Mouse (Mus musculus): ENCODE data around the gene Kdm5a. TPM values are rescaled to one million over a fixed set of nuclear protein-coding genes. Genes with fewer than 3 reads are reported as not detected.

Kdm5a gene
- polyA plus RNA-seq (2015; fragmentation: Nextera tagmentation; extraction: Ambion mirVana) = 28.8 and 29.4 TPM in 2 replicates

DNA sequence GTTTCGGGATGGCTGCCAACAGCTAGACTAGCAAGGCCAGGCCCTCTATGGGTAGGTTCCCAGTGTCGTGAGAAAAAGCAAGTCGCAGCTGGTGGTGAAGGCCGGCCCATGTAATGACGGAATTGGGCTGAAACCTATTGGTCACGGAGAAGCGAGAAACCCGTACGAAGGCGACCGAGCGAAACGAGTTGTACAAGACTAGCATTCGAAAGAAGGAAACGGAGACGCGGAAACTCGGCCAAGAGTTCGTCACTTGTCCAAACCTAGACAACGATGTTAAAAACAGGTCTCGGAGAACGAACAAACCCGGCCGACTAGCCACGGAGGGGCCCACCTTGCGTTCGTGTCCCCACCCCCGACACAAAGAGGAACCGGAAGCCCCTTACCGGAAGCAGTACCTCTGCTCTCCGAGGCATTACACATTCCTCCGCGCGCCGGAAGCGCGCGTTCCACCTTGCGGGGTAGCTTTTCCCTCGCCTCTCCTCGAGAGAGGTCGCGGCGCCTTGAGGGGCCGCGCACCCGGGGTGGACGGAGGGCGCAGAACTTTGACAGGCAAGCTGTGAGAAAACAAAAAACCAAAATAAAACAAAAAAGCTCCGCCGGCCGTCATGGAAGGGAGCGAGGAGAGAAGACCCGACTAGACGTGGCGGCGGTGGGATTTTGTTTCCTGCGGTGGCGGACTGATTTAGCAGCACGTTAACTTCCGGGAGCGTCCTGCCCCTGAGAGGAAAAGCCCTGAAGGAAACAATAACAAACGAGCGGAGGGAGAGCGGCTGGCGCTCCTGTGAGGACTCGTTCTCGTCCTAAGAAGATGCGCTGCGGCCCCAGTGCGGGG lies at the start of gene Kdm5a, which contains the start of gene Ccdc77:
Gene Kdm5a (plus strand): TSS at position 437 of the 835 bp plus-strand sequence.
Gene Ccdc77 (minus strand): TSS at position 687 of the 835 bp plus-strand sequence.
- peaks cover 25% of the 10 kb centered on the region for H3K36me3 ChIP-seq
- H3K9ac ChIP-seq = peak within 1 kb of the TSS; percentile 93
- H3K4me3 ChIP-seq = peak within 1 kb of the TSS; percentile 82
- H3K27ac ChIP-seq (replicated peaks) = peak within 1 kb of the TSS; percentile 97
- H3K4me2 ChIP-seq = peak within 1 kb of the TSS; percentile 92
- under 1% methylated on average over 71 of the region's 71 CpGs for WGBS
- peak; percentile 86 for ATAC-seq (ENCODE audit: extremely low read depth, insufficient number of reproducible peaks, low FRiP score, low TSS enrichment)
- H3K4me1 ChIP-seq = peaks cover 22% of the 10 kb centered on the region
- no peaks in the 10 kb centered on the region for H3K9me3 ChIP-seq
- no peaks in the 10 kb centered on the region for H3K27me3 ChIP-seq (replicated peaks)

- H3K9ac ChIP-seq = no peak overlapping the region
- 74% methylated on average over 11 of the region's 11 CpGs for WGBS
- H3K4me2 ChIP-seq = no peak overlapping the region
- no peaks in the 10 kb centered on the region for H3K4me1 ChIP-seq
- no peak overlapping the region for H3K4me3 ChIP-seq
- no peaks in the 10 kb centered on the region for H3K27me3 ChIP-seq (replicated peaks)
- no peak for ATAC-seq (ENCODE audit: extremely low read depth, insufficient number of reproducible peaks, low FRiP score, low TSS enrichment)
- H3K36me3 ChIP-seq = 0 out of 2 replicates have a peak, but pooled peaks cover 2% of the 10 kb centered on the region
- no peak overlapping the region for H3K27ac ChIP-seq (replicated peaks)
- no peaks in the 10 kb centered on the region for H3K9me3 ChIP-seq
Observed at GRCm38 (mm10) chr6:120318303-120318940, 45.5 kb upstream of the Kdm5a start.

DNA sequence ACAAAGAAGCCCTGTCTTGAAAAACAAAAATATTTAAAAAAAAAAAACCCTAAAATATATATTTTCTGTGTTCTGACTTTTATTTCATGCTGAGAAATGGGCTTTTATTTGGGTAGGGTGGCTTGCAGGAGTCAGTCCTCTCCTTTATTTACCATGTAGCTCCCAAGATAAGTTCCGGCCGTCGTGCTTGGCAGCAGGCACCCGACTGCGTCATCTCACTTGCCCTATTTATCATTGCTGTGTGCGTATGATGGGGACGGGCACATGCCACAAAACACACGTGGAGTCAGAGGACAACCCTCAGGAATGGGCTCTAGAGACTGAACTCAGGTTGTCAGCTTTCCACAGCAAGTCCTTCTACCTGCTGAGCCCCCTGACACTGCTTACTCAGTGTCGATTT lies 44.8 kb upstream of the Kdm5a start:
- Histone ChIP-seq H3K4me1 (no peaks in the 10 kb centered on the region), H3K4me3 (no peak overlapping the region), H3K4me2 (no peak overlapping the region), H3K9ac (no peak overlapping the region), H3K36me3 (peaks cover 8% of the 10 kb centered on the region; the same call in 1 of the 2 replicates), H3K27me3 (replicated peaks) (no peaks in the 10 kb centered on the region), H3K9me3 (no peaks in the 10 kb centered on the region), H3K27ac (replicated peaks) (no peak overlapping the region)
- no peak for ATAC-seq (ENCODE audit: extremely low read depth, insufficient number of reproducible peaks, low FRiP score, low TSS enrichment)
- WGBS = 82% methylated on average over 9 of the region's 9 CpGs

DNA sequence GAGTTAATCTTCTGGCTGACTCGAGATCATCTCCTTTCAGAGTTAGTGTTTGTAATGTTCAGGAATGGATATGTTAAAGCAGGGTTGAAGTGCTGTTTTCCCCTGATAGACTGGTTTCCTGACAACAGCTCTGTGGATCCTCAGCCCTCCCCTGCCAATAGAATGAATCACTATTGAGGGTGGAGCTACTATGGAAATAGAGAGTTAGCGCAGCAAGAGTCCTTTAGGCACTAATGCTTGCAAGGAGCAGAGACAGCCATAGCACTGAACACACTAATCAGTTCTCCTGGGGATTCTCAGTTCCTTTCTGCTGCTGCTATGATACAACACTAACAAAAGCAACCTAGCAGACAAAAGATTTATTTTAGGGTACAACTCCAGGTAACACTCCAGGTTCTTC lies 43.6 kb upstream of the Kdm5a start:
- peaks cover 18% of the 10 kb centered on the region for H3K36me3 ChIP-seq
- 45% methylated on average over 2 of the region's 2 CpGs for WGBS
- no peak overlapping the region for H3K9ac ChIP-seq
- no peak overlapping the region for H3K4me2 ChIP-seq
- no peak overlapping the region for H3K27ac ChIP-seq (replicated peaks)
- H3K4me1 ChIP-seq = no peaks in the 10 kb centered on the region
- H3K27me3 ChIP-seq (replicated peaks) = no peaks in the 10 kb centered on the region
- no peak for ATAC-seq (ENCODE audit: extremely low read depth, insufficient number of reproducible peaks, low FRiP score, low TSS enrichment)
- H3K4me3 ChIP-seq = no peak overlapping the region
- no peaks in the 10 kb centered on the region for H3K9me3 ChIP-seq

DNA sequence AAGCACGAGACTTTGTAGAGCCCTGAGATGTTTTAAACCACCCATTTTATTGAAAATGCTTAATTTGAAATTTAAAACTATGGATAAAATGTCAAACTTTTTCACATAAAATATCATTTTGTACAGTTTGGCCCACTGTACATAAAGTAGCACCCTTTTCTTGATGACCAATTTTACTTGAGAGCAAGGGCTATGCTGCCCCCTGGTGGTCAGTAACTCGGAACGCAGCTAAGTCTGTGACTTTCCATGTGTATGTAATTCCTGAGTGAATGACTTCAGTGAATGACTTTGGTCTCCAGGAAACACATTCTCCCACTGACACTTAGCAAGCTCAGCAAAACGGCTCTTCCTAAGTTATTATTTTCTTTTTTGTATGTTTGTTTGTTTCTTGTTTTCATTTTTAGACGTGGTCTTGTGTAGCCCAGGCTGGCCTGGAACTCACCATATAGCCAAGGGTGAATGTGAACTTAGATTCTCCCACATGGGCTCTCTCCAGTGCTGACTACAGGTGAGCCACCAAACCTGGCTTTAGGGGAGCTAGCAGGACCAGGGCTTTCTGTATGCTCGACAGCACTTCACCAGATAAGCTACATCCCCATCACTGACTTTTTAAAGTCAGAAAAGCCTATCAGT lies 39.5 kb upstream of the Kdm5a start:
- Histone ChIP-seq H3K4me2 (no peak overlapping the region), H3K4me3 (no peak overlapping the region), H3K9me3 (no peaks in the 10 kb centered on the region), H3K27me3 (replicated peaks) (no peaks in the 10 kb centered on the region), H3K4me1 (no peaks in the 10 kb centered on the region), H3K36me3 (peaks cover 38% of the 10 kb centered on the region), H3K9ac (no peak overlapping the region), H3K27ac (replicated peaks) (no peak overlapping the region)
- 29% methylated on average over 6 of the region's 6 CpGs for WGBS
- ATAC-seq (ENCODE audit: extremely low read depth, insufficient number of reproducible peaks, low FRiP score, low TSS enrichment) = no peak

DNA sequence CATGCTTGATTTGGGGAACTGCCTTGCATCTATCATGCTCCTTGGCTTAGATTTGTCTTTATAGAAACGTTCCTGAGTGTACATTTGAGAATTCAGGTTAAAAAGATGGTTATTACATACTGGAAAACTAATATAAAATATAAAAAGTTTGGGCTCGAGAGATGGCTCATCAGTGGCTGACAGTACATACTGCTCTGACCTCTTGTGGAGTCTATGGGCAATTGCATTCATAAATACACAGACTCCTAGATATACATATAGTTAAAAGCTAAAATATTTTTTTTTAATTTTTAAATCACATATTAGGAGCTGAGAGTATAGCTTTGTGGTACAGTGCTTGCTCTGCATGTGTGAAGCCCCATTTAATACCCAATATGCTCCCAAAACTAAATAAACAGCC lies 31.6 kb upstream of the Kdm5a start:
- no peak overlapping the region for H3K4me3 ChIP-seq
- no peaks in the 10 kb centered on the region for H3K27me3 ChIP-seq (replicated peaks)
- no peaks in the 10 kb centered on the region for H3K9me3 ChIP-seq
- no peak overlapping the region for H3K4me2 ChIP-seq
- H3K27ac ChIP-seq (replicated peaks) = no peak overlapping the region
- no peaks in the 10 kb centered on the region for H3K4me1 ChIP-seq
- no peak for ATAC-seq (ENCODE audit: extremely low read depth, insufficient number of reproducible peaks, low FRiP score, low TSS enrichment)
- WGBS = 70% methylated on average over 2 of the region's 2 CpGs
- peaks cover 88% of the 10 kb centered on the region for H3K36me3 ChIP-seq
- no peak overlapping the region for H3K9ac ChIP-seq

DNA sequence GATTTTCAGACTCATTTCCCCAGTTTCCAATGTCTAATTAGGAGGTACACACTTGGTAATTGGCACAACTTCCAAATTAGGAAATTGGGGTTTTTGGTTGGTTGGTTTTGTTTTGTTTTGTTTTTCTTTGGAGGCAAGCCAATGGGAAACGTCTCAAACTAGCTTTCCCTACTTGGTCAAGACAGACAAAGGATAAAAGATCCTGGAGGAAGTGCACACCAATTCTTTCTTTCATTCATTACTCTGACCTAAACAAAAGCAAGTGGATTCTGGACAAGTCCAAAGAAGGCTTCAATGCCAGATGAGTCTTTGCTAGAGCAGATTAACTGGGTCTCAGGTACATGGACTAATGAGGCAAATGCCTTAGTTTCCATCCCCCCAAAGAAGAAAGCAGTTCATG lies 19.9 kb upstream of the Kdm5a start:
- H3K36me3 ChIP-seq = peaks cover 97% of the 10 kb centered on the region
- no peak for ATAC-seq (ENCODE audit: extremely low read depth, insufficient number of reproducible peaks, low FRiP score, low TSS enrichment)
- H3K4me1 ChIP-seq = no peaks in the 10 kb centered on the region
- WGBS = 53% methylated on average over 1 of the region's 1 CpGs
- H3K4me2 ChIP-seq = no peak overlapping the region
- H3K4me3 ChIP-seq = no peak overlapping the region
- H3K27ac ChIP-seq (replicated peaks) = no peak overlapping the region
- H3K9ac ChIP-seq = no peak overlapping the region
- no peaks in the 10 kb centered on the region for H3K9me3 ChIP-seq
- H3K27me3 ChIP-seq (replicated peaks) = no peaks in the 10 kb centered on the region

GRCm38 (mm10) chr6:120349018-120349417 lies 14.9 kb upstream of the Kdm5a start:
- ATAC-seq (ENCODE audit: extremely low read depth, insufficient number of reproducible peaks, low FRiP score, low TSS enrichment) = no peak
- no peak overlapping the region for H3K27ac ChIP-seq (replicated peaks)
- H3K9ac ChIP-seq = no peak overlapping the region
- no peaks in the 10 kb centered on the region for H3K27me3 ChIP-seq (replicated peaks)
- no peak overlapping the region for H3K4me3 ChIP-seq
- H3K4me2 ChIP-seq = no peak overlapping the region
- H3K36me3 ChIP-seq = peaks cover 90% of the 10 kb centered on the region
- no peaks in the 10 kb centered on the region for H3K4me1 ChIP-seq
- WGBS = 85% methylated on average over 3 of the region's 3 CpGs
- no peaks in the 10 kb centered on the region for H3K9me3 ChIP-seq

DNA sequence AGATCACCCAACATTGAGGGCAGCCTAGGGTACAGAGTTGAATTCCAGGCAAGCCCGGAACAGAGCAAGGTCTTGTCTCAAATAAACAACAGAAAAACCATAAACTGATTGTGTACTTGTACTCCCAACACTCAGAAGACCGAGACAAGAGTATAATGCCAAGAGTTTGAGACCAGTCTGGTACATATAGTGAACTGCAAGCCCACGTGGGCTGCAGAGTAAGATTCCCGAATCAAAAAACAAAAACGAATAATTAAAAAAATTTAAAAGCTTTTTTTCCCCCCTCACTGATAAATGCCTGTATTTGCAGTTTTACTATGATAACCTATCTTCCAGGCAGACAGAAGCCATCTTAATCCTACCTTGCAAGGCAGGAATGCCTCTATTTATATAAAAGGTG lies 7.4 kb upstream of the Kdm5a start:
- H3K36me3 ChIP-seq = peaks cover 23% of the 10 kb centered on the region
- 27% methylated on average over 5 of the region's 5 CpGs for WGBS

GRCm38 (mm10) chr6:120356951-120357945 lies 6.7 kb upstream of the Kdm5a start:
- Histone ChIP-seq H3K4me2 (peak overlapping the region; percentile 76), H3K36me3 (peaks cover 18% of the 10 kb centered on the region), H3K9ac (peak overlapping the region; percentile 81), H3K4me3 (peak overlapping the region; percentile 61), H3K27ac (replicated peaks) (peak overlapping the region; percentile 79), H3K4me1 (peaks cover 8% of the 10 kb centered on the region), H3K27me3 (replicated peaks) (no peaks in the 10 kb centered on the region), H3K9me3 (no peaks in the 10 kb centered on the region)
- peak; percentile 95 for ATAC-seq (ENCODE audit: extremely low read depth, insufficient number of reproducible peaks, low FRiP score, low TSS enrichment)
- 1% methylated on average over 31 of the region's 31 CpGs for WGBS

More for the DNA sequence above, 7.4 kb upstream of the Kdm5a start:
- no peak for ATAC-seq (ENCODE audit: extremely low read depth, insufficient number of reproducible peaks, low FRiP score, low TSS enrichment)
- H3K4me3 ChIP-seq = peak overlapping the region; percentile 61
- H3K27me3 ChIP-seq (replicated peaks) = no peaks in the 10 kb centered on the region
- H3K9ac ChIP-seq = peak overlapping the region; percentile 81
- H3K4me1 ChIP-seq = peaks cover 8% of the 10 kb centered on the region
- H3K4me2 ChIP-seq = peak overlapping the region; percentile 76
- H3K27ac ChIP-seq (replicated peaks) = peak overlapping the region; percentile 79
- H3K9me3 ChIP-seq = no peaks in the 10 kb centered on the region
